Mouse (Mus musculus): ENCODE data around the gene Mllt6. TPM values are rescaled to one million over a fixed set of nuclear protein-coding genes. Genes with fewer than 3 reads are reported as not detected.
"Not testable (repeated sequence)": the region's sequence is repeated elsewhere in the genome, so short reads cannot be mapped to it uniquely, and the experiment has no call there.

Gene Mllt6
- polyA plus RNA-seq, 1 experiment from 2014 or later, result 1.8 TPM

GRCm38 (mm10) chr11:97628568-97629518 lies 34.4 kb upstream of the Mllt6 start:
- Histone ChIP-seq H3K4me3 (peak overlapping the region; percentile 65), H3K4me2 (peak overlapping the region; percentile 92), H3K4me1 (replicated peaks) (peaks cover 8% of the 10 kb centered on the region; the same call in 1 of the 2 replicates), H3K27me3 (replicated peaks) (peaks cover 78% of the 10 kb centered on the region), H3K9me3 (replicated peaks) (no peaks in the 10 kb centered on the region), H3K36me3 (no peaks in the 10 kb centered on the region), H3K27ac (ENCODE audit: poor library complexity, severe bottlenecking) (no peak overlapping the region), H3K9ac (peak overlapping the region; percentile 78)
- under 1% methylated on average over 103 of the region's 106 CpGs for WGBS
- 0 out of 2 replicates have a peak, but pooled peaks have one; percentile 10 for ATAC-seq (ENCODE audit: insufficient number of reproducible peaks, low FRiP score)

DNA sequence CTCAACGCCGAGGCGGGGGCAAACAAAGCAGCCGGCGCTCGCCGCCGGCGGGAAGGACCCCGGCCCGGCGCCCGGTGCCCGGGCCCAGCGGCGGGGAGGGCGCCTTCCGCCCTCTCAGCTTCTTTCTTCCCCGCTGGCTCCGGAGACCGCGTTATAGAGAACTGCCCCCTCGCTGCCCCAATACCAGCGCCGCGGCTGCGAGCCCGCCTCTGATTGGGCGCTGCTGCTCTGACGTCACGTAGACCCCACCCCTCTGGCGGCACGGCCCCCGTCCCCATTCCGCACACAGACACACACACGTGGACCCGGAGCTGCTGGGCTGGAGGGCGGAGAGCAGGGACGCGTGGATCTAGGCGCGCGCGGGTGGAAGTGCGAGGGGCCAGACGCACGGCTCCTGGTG lies 33.6 kb upstream of the Mllt6 start, which contains the start of gene Epop:
Gene Epop, minus strand, starts transcription at position 127 of the 400 bp plus-strand sequence.
- Histone ChIP-seq H3K9me3 (replicated peaks) (no peaks in the 10 kb centered on the region), H3K4me1 (replicated peaks) (peaks cover 8% of the 10 kb centered on the region; the same call in 1 of the 2 replicates), H3K27me3 (replicated peaks) (peaks cover 72% of the 10 kb centered on the region), H3K36me3 (no peaks in the 10 kb centered on the region), H3K4me3 (peak within 1 kb of the TSS; percentile 65), H3K27ac (ENCODE audit: poor library complexity, severe bottlenecking) (no peak within 1 kb of the TSS), H3K9ac (peak within 1 kb of the TSS; percentile 78), H3K4me2 (peak within 1 kb of the TSS; percentile 92)
- WGBS, result under 1% methylated on average over 47 of the region's 47 CpGs
- ATAC-seq (ENCODE audit: insufficient number of reproducible peaks, low FRiP score), result peak; percentile 89

- H3K27me3 ChIP-seq (replicated peaks), result peaks cover 57% of the 10 kb centered on the region
- ATAC-seq (ENCODE audit: insufficient number of reproducible peaks, low FRiP score), result no peak
- H3K9ac ChIP-seq, result no peak overlapping the region
- no peak overlapping the region for H3K27ac ChIP-seq (ENCODE audit: poor library complexity, severe bottlenecking)
- peaks cover 8% of the 10 kb centered on the region; the same call in 1 of the 2 replicates for H3K4me1 ChIP-seq (replicated peaks)
- no peaks in the 10 kb centered on the region for H3K36me3 ChIP-seq
- no peaks in the 10 kb centered on the region for H3K9me3 ChIP-seq (replicated peaks)
- no peak overlapping the region for H3K4me2 ChIP-seq
- 25% methylated on average over 2 of the region's 2 CpGs for WGBS
- H3K4me3 ChIP-seq, result no peak overlapping the region
These were observed 32.2 kb upstream of the Mllt6 start for GRCm38 (mm10) chr11:97631046-97631445.

GRCm38 (mm10) chr11:97631500-97631899 lies 31.7 kb upstream of the Mllt6 start:
- no peak overlapping the region for H3K4me3 ChIP-seq
- H3K4me1 ChIP-seq (replicated peaks), result peaks cover 8% of the 10 kb centered on the region; the same call in 1 of the 2 replicates
- H3K4me2 ChIP-seq, result no peak overlapping the region
- no peak overlapping the region for H3K9ac ChIP-seq
- no peak overlapping the region for H3K27ac ChIP-seq (ENCODE audit: poor library complexity, severe bottlenecking)
- no peaks in the 10 kb centered on the region for H3K9me3 ChIP-seq (replicated peaks)
- WGBS, result 21% methylated on average over 5 of the region's 5 CpGs
- no peaks in the 10 kb centered on the region for H3K36me3 ChIP-seq
- peaks cover 52% of the 10 kb centered on the region for H3K27me3 ChIP-seq (replicated peaks)
- ATAC-seq (ENCODE audit: insufficient number of reproducible peaks, low FRiP score), result no peak

DNA sequence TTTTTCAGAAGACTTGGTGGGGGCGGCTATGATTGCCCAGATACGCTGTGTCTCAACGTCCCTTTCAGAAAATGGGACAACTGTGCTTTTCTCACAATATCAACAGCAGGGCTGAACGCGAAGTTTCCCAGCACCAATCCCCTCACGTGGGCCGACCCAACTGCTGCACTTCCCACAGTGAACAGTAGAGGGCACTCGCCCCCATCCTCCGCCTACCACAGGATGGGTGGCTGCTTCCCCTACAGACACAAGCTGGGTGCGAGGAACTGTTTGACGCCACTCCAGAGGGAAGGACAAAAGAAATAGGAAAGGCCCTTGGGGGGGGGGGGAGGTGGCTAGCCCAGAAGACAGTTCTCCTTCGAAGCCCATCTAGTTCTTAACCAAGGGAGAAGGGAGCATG lies 31.3 kb upstream of the Mllt6 start:
- Histone ChIP-seq H3K27me3 (replicated peaks) (peaks cover 48% of the 10 kb centered on the region), H3K27ac (ENCODE audit: poor library complexity, severe bottlenecking) (no peak overlapping the region), H3K4me3 (no peak overlapping the region), H3K9ac (no peak overlapping the region), H3K4me1 (replicated peaks) (peaks cover 8% of the 10 kb centered on the region; the same call in 1 of the 2 replicates), H3K36me3 (no peaks in the 10 kb centered on the region), H3K9me3 (replicated peaks) (no peaks in the 10 kb centered on the region), H3K4me2 (no peak overlapping the region)
- WGBS, result 3% methylated on average over 12 of the region's 12 CpGs
- ATAC-seq (ENCODE audit: insufficient number of reproducible peaks, low FRiP score), result peak; percentile 42; the same call in 1 of the 2 replicates

- not testable (repeated sequence) for H3K36me3 ChIP-seq; H3K4me3 ChIP-seq; H3K9ac ChIP-seq; H3K4me2 ChIP-seq; H3K9me3 ChIP-seq (replicated peaks); ATAC-seq (ENCODE audit: insufficient number of reproducible peaks, low FRiP score); H3K4me1 ChIP-seq (replicated peaks); H3K27ac ChIP-seq (ENCODE audit: poor library complexity, severe bottlenecking)
- H3K27me3 ChIP-seq (replicated peaks), result peaks cover 43% of the 10 kb centered on the region
- WGBS, result 83% methylated on average over 4 of the region's 4 CpGs
These were observed 30.8 kb upstream of the Mllt6 start for GRCm38 (mm10) chr11:97632440-97632839.

DNA sequence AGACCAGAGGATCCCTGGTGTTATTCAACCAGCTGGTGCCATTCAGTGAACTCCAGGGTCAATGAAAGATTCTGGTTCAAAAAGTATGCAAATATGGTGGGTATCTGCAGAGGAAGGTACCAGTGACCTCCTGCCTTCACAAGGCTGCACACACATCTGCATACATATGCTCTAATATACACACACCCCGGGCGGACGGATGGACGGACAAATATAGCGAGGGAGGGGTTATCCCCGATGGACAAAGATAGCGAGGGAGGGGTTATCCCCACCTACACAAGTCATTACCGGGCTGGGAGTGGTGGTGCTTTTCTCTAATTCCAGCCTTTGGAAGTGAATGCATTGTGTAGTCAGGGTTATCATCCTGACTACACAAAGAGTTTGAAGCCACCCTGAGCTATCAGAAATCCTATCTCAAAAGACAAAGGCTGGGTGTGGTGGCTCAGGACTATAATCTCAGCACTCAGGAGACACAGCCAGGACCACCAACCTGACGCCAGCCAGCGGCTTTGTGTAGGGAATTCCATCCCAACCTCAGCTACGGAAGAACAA lies 27.7 kb upstream of the Mllt6 start:
- H3K9ac ChIP-seq, result no peak overlapping the region
- no peak overlapping the region for H3K27ac ChIP-seq (ENCODE audit: poor library complexity, severe bottlenecking)
- H3K4me3 ChIP-seq, result no peak overlapping the region
- WGBS, result 70% methylated on average over 11 of the region's 11 CpGs
- no peaks in the 10 kb centered on the region for H3K4me1 ChIP-seq (replicated peaks)
- H3K9me3 ChIP-seq (replicated peaks), result no peaks in the 10 kb centered on the region
- H3K4me2 ChIP-seq, result no peak overlapping the region
- no peaks in the 10 kb centered on the region for H3K36me3 ChIP-seq
- H3K27me3 ChIP-seq (replicated peaks), result peaks cover 14% of the 10 kb centered on the region
- no peak for ATAC-seq (ENCODE audit: insufficient number of reproducible peaks, low FRiP score)

DNA sequence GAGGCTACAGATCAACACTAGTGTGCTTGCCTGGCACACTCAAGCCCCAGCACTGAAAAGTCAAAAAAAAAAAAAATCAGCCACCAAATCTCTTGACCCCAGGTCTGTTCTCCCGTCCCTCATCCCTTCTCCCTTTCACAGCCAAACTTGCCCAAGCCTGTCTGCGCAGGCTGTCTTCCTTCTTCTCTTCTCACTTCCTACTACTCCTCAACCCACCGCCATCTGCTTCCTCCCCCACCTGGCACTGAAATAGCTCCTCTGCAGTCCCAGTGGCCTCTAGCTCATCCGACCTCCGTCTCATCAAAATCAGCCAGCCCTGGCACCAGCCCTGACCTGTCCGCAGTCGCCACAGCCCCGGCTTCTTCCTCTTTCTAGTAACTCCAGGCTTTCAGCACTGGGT lies 21.5 kb upstream of the Mllt6 start:
- 54% methylated on average over 8 of the region's 8 CpGs for WGBS
- H3K36me3 ChIP-seq, result no peaks in the 10 kb centered on the region
- H3K9me3 ChIP-seq (replicated peaks), result peaks cover 5% of the 10 kb centered on the region; the same call in 1 of the 2 replicates
- ATAC-seq (ENCODE audit: insufficient number of reproducible peaks, low FRiP score), result no peak
- no peaks in the 10 kb centered on the region for H3K27me3 ChIP-seq (replicated peaks)
- no peak overlapping the region for H3K4me2 ChIP-seq
- H3K9ac ChIP-seq, result no peak overlapping the region
- no peak overlapping the region for H3K4me3 ChIP-seq
- no peaks in the 10 kb centered on the region for H3K4me1 ChIP-seq (replicated peaks)
- no peak overlapping the region for H3K27ac ChIP-seq (ENCODE audit: poor library complexity, severe bottlenecking)

DNA sequence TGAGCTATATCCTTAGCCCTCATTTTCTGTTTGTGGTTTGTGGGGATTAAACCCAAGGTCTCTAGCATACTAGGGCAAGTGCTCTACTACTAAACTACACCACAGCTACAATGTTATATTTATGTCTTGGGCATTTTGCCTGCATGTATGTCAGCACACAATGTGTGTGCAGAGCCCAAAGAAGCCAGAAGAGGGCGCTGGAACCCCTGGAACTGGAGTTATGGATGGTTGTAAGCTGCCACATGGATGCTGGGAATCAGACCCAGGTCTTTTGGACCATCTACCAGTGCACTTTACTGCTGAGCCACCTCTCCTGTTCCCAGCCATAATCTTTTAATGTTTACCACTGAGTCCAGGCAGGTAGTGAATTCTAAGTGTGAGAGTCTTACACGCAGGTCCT lies 20.5 kb upstream of the Mllt6 start:
- H3K9me3 ChIP-seq (replicated peaks), result peaks cover 5% of the 10 kb centered on the region; the same call in 1 of the 2 replicates
- H3K27me3 ChIP-seq (replicated peaks), result no peaks in the 10 kb centered on the region
- no peak for ATAC-seq (ENCODE audit: insufficient number of reproducible peaks, low FRiP score)
- no peak overlapping the region for H3K27ac ChIP-seq (ENCODE audit: poor library complexity, severe bottlenecking)
- H3K4me3 ChIP-seq, result no peak overlapping the region
- H3K4me1 ChIP-seq (replicated peaks), result no peaks in the 10 kb centered on the region
- no peak overlapping the region for H3K4me2 ChIP-seq
- 44% methylated on average over 2 of the region's 2 CpGs for WGBS
- no peak overlapping the region for H3K9ac ChIP-seq
- H3K36me3 ChIP-seq, result no peaks in the 10 kb centered on the region

GRCm38 (mm10) chr11:97643380-97644055 lies 19.7 kb upstream of the Mllt6 start:
- no peak overlapping the region for H3K9ac ChIP-seq
- no peaks in the 10 kb centered on the region for H3K27me3 ChIP-seq (replicated peaks)
- no peak overlapping the region for H3K4me3 ChIP-seq
- H3K4me1 ChIP-seq (replicated peaks), result no peaks in the 10 kb centered on the region
- WGBS, result 71% methylated on average over 8 of the region's 8 CpGs
- peaks cover 5% of the 10 kb centered on the region; the same call in 1 of the 2 replicates for H3K9me3 ChIP-seq (replicated peaks)
- no peak for ATAC-seq (ENCODE audit: insufficient number of reproducible peaks, low FRiP score)
- H3K27ac ChIP-seq (ENCODE audit: poor library complexity, severe bottlenecking), result no peak overlapping the region
- H3K4me2 ChIP-seq, result no peak overlapping the region
- H3K36me3 ChIP-seq, result no peaks in the 10 kb centered on the region

GRCm38 (mm10) chr11:97644834-97645233 lies 18.4 kb upstream of the Mllt6 start:
- 5% methylated on average over 6 of the region's 6 CpGs for WGBS
- ATAC-seq (ENCODE audit: insufficient number of reproducible peaks, low FRiP score), result no peak
- Histone ChIP-seq H3K4me3 (no peak overlapping the region), H3K4me1 (replicated peaks) (no peaks in the 10 kb centered on the region), H3K4me2 (no peak overlapping the region), H3K9ac (no peak overlapping the region), H3K9me3 (replicated peaks) (peaks cover 5% of the 10 kb centered on the region; the same call in 1 of the 2 replicates), H3K27ac (ENCODE audit: poor library complexity, severe bottlenecking) (no peak overlapping the region), H3K36me3 (no peaks in the 10 kb centered on the region), H3K27me3 (replicated peaks) (no peaks in the 10 kb centered on the region)
